Mouse (Mus musculus) macrophage (primary cell): ENCODE data around the gene Rnd2. TPM values are rescaled to one million over a fixed set of nuclear protein-coding genes. Genes with fewer than 3 reads are reported as not detected.

Experiments
- H3K27ac ChIP-seq: fragments of 350-480 bp; formaldehyde crosslinking; 2 replicates; pipeline ENCODE4 v1.9.0; 2021
- H3K36me3 ChIP-seq: fragments of 350-480 bp; formaldehyde crosslinking; 2 replicates; pipeline ENCODE4 v1.9.0; 2021; ENCODE audit errors: inconsistent target
- H3K4me3 ChIP-seq: fragments of 350-480 bp; formaldehyde crosslinking; 2 replicates; pipeline ENCODE4 v1.9.0; 2021; ENCODE audit errors: inconsistent target
- H3K79me2 ChIP-seq: fragments of 350-480 bp; formaldehyde crosslinking; 2 replicates; pipeline ENCODE4 v1.9.0; 2021; ENCODE audit errors: inconsistent target
- WGBS: methylation state at CpG from one replicate; pipeline ENCODE4 v1.1.7; 2026; ENCODE audit warnings: inconsistent platforms; ENCODE audit not compliant: missing documents; 5-methylcytosine and 5-hydroxymethylcytosine counted together
- polyA plus RNA-seq: library from polyadenylated mRNA; stranded (reverse); fragments of 250-400 nt; gene quantifications from 3 replicates; pipeline ENCODE4 v1.2.4, GENCODE M21; 2018; ENCODE audit warnings: inconsistent platforms
- total RNA-seq, 78 experiments: library from RNA; depleted of rRNA; stranded (reverse); fragments of 250-400 nt; gene quantifications; 1 replicate in 9 of 78; 2 replicates in 24 of 78; 3 replicates in 43 of 78; 4 replicates in 2 of 78; pipeline ENCODE4 v1.2.4; 2018; ENCODE audit warnings: inconsistent platforms in 56 of 78

Rnd2 gene
- total RNA-seq (2018; cell fraction: chromatin; rRNA removed) = 10 to 100 TPM in 1 of 26 experiments, 1 to 10 TPM in 25; 1.7 to 15.0 (median 3.8) TPM
- 1 to 10 TPM; 4.1 to 9.4 (median 6.7) TPM for total RNA-seq (2018; cell fraction: cytosol; rRNA removed)
- total RNA-seq (2018; cell fraction: nucleus; rRNA removed) = 10 to 100 TPM in 6 of 26 experiments, 1 to 10 TPM in 20; 2.7 to 21.5 (median 6.3) TPM
- 4.7 to 7.4 TPM (median 6.7 TPM) in 3 replicates for polyA plus RNA-seq

DNA sequence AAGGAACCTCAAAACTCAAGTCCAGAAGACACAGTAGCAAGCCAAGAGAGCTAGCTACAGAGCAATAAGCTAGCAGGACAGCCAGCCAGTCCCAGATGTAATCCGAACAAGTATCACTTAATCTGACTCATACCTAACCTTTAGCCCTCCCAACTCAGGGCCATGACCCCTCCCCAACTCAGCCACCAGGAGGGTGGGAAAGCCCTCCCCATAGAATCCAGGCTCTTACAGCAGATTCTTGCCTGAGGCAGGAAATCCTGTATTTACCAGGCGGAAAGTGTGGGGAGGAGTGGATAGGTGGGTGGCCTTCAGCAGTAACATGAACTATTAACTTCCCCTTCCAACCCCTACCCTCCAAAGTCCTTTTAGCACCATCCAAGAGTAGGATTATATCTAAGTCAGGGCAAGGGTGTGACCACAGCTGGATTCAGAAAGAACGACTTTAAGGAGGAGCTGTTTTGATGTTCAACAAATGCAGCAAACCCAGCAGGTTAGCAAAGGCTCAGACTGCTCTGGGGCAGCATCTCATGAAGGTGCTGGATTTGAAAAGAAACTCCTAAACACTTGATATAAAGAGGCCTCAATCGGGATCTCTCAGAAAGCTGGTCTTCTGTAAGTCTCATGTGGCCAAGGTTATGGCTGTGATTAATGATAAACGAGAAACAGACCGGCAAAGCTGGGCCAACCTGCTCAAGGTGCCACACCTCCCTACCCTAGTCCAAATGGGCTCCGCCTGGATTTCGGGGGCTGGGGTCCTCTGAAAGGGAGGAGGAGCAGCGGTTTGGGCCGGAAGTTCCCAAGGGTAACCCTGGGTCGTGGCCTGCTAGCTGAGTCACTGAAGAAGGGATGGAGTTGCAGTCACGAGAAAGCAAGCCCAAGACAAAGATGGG lies at the start of gene Rnd2:
Gene Rnd2, plus strand, starts transcription at position 789 of the 890 bp plus-strand sequence.
- 9% methylated on average over 11 of the region's 12 CpGs for WGBS
- H3K4me3 ChIP-seq = peak within 1 kb of the TSS; percentile 79
- H3K27ac ChIP-seq = peak within 1 kb of the TSS; percentile 88
- H3K36me3 ChIP-seq = peaks cover 29% of the 10 kb centered on the region
- H3K79me2 ChIP-seq = peaks cover 61% of the 10 kb centered on the region

DNA sequence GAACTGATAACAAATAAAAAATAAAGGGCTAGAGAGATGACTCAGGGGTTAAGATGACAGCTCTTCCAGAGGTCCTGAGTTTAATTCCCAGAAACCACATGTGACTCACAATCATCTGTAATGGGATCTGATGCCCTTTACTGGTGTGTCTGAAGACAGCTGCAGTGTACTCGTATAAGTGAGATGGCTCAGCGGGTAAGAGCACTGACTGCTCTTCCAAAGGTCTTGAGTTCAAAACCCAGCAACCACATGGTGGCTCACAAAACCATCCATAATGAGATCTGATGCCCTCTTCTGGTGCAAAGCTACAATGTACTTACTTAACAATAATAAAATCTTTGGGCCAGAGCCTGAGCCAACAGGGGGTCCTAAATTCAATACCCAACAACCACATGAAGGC lies 49.5 kb upstream of the Rnd2 start:
- H3K4me3 ChIP-seq = no peak overlapping the region
- H3K79me2 ChIP-seq = no peaks in the 10 kb centered on the region; the same call in 1 of the 2 replicates
- H3K27ac ChIP-seq = no peak overlapping the region
- 0 out of 2 replicates have a peak, but pooled peaks cover 15% of the 10 kb centered on the region for H3K36me3 ChIP-seq
- WGBS = 100% methylated on average over 2 of the region's 2 CpGs

GRCm38 (mm10) chr11:101416433-101417100 lies 48.2 kb upstream of the Rnd2 start:
- Histone ChIP-seq H3K36me3 (0 out of 2 replicates have a peak, but pooled peaks cover 7% of the 10 kb centered on the region), H3K4me3 (peak overlapping the region; percentile 78), H3K79me2 (no peaks in the 10 kb centered on the region; the same call in 1 of the 2 replicates), H3K27ac (peak overlapping the region; percentile 21; the same call in 1 of the 2 replicates)
- 3% methylated on average over 11 of the region's 11 CpGs for WGBS

- Histone ChIP-seq H3K4me3 (peak within 1 kb of the TSS; percentile 78), H3K36me3 (0 out of 2 replicates have a peak, but pooled peaks cover under 1% of the 10 kb centered on the region), H3K27ac (peak within 1 kb of the TSS; percentile 21; the same call in 1 of the 2 replicates), H3K79me2 (no peaks in the 10 kb centered on the region; the same call in 1 of the 2 replicates)
- 2% methylated on average over 39 of the region's 45 CpGs for WGBS
Observed at GRCm38 (mm10) chr11:101417101-101417855, 47.5 kb upstream of the Rnd2 start, which contains the start of gene Aarsd1. TSS of gene Aarsd1 (minus strand) at chr11:101417615.

DNA sequence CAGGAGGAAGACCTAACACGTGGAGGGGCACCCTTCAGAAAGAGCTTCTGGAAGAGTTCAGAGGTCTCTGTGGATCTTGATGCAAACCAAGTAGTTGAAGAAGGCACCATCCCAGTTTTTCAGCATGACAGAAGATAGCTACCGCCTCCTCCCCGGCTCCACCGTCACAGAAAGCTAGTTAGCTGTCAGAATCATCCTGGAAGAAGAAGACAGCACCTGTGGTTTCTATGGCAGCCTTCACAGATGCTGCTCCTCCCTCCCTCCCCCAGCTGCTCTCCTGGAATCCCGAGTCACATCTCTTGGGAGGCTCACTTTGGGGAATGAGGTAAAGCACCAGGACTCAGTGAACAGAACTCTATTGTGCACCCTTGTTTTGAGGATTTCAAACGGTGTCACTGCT lies 45.8 kb upstream of the Rnd2 start:
- WGBS = 86% methylated on average over 6 of the region's 6 CpGs
- Histone ChIP-seq H3K79me2 (no peaks in the 10 kb centered on the region; the same call in 1 of the 2 replicates), H3K36me3 (no peaks in the 10 kb centered on the region), H3K27ac (no peak overlapping the region), H3K4me3 (no peak overlapping the region)

DNA sequence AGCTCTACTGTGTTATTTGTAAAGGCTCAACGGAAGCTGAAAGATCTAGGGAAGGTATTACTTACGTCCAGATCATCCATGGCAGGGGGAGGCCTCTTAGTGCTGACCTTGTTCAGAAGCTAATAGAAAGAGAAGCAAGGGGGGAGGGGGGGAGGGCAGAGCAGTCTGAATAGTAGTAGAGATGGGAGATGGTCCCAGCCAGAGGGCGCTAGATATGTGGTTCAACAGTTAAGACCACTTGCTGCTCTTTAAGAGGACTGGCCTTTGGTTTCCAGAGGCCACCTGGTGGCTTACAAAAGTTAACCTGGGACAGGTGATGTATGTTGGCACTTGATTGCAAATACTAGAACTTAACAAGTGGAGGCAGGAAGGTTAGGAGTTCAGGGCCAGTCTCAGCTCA lies 45.2 kb upstream of the Rnd2 start:
- no peak overlapping the region for H3K4me3 ChIP-seq
- H3K36me3 ChIP-seq = no peaks in the 10 kb centered on the region
- no peak overlapping the region for H3K27ac ChIP-seq
- WGBS = 88% methylated on average over 3 of the region's 3 CpGs
- H3K79me2 ChIP-seq = no peaks in the 10 kb centered on the region; the same call in 1 of the 2 replicates

DNA sequence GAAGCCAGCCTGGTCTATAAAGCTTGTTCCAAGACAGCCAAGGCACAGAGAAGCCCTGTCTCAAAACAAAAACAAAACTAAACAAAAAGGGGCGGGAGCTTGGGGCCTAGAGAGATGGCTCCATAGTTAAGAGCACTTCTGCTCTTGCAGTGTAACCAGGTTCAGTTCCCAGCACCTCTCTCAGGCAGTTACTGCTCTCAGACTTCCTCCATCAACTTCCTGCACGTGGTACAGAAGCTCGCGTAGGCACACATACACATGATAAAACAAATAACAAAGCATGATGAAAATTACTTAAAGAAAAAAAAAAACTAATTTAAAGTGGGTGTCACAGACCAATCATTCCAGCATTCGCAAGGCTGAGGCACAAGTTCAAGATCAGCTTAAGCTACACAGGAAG lies 44.7 kb upstream of the Rnd2 start:
- Histone ChIP-seq H3K79me2 (no peaks in the 10 kb centered on the region; the same call in 1 of the 2 replicates), H3K27ac (no peak overlapping the region), H3K4me3 (no peak overlapping the region), H3K36me3 (no peaks in the 10 kb centered on the region)
- WGBS = 97% methylated on average over 3 of the region's 5 CpGs

DNA sequence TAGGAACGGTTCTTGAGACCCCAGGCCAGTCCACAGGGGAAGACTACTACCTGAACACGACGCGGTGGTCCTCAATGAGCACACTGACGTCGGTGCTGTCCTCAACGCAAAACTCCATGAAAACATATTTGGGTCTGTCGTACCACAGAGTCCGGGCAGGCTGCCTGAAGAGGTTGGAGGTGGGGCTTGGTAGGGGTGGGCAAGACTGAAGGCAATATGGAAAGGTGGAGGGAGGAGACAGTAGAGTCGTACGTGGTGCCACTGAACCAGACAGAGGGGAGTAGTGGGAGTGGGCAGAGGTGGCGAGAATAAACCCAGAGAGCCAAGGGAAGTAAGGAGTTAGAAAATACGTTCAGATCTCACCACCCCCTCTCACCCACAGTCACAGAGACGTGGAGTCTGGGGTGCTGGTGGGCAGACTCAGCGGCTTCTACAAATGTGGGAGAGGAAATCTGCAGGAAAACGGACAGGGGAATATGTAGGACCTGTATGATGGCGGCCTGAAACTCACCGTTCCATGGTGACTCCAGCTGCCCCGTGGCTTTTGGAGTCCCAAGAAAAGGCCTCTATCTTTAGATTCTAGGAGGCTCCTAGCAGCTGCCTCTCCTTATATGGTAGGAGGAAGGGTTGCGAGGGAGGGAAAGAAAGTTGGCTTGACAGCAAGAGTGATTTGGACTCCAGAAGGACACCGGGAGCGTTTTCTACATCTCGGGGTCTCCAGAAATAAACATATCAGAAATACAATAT lies 40.5 kb upstream of the Rnd2 start, which contains the start of gene Gm27029:
Gene Gm27029, minus strand, starts transcription at position 692 of the 747 bp plus-strand sequence.
- peak within 1 kb of the TSS; percentile 65 for H3K27ac ChIP-seq

DNA sequence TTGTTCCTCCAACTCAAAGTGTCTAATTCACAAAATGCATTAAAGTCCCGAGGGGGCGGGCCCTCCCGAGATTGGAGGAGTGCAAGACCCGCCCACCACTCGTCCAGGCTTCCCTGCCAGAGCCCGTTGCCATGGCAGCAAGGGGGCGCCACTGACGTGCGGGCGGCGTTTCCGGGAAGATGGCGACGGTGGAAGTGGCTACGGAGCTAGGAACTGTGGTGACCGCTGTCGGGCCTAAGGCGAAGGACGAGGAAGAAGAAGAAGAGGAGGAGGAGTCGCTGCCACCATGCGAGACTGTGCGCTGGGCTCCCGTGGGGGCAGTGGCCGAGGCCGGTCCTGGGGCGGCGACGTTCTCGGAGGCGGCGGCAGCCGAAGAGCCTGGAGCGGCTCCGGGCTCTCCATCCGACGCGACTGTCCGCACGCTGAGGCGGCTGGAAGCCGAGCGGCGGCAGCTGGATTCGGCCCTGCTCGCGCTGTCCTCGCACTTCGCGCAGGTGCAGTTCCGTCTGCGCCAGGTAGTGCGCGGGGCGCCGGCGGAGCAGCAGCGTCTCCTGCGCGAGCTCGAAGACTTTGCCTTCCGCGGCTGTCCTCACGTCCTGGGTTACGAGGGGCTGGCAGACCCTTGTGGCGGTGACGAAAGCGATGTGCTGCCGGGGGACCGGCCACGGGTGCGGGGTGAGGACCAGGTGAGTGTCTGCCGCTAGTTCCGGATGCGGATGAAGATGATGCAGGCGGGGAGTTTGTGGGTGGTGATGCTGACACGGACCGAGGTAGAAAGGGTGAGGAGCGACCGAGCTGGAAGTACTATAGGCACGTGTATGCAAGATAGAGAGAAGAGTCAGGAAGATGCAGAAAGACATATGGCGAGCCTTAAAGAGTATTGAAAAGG lies 39.6 kb upstream of the Rnd2 start, which contains the start of the genes Rundc1 and Ptges3l:
Gene Rundc1, plus strand, starts transcription at position 161 of the 889 bp plus-strand sequence.
Gene Ptges3l, minus strand, starts transcription at position 409 of the 889 bp plus-strand sequence.
- Histone ChIP-seq H3K4me3 (peak within 1 kb of the TSS; percentile 64), H3K27ac (peak within 1 kb of the TSS; percentile 65), H3K36me3 (peaks cover 12% of the 10 kb centered on the region), H3K79me2 (peaks cover 34% of the 10 kb centered on the region)
- WGBS = under 1% methylated on average over 79 of the region's 81 CpGs

More for the DNA sequence above, 40.5 kb upstream of the Rnd2 start, which contains the start of gene Gm27029:
- Histone ChIP-seq H3K36me3 (peaks cover 3% of the 10 kb centered on the region; the same call in 1 of the 2 replicates), H3K4me3 (peak within 1 kb of the TSS; percentile 64), H3K79me2 (peaks cover 34% of the 10 kb centered on the region)
- WGBS = 9% methylated on average over 23 of the region's 23 CpGs

- peaks cover 22% of the 10 kb centered on the region for H3K36me3 ChIP-seq
- no peak overlapping the region for H3K27ac ChIP-seq
- peaks cover 34% of the 10 kb centered on the region for H3K79me2 ChIP-seq
- 55% methylated on average over 8 of the region's 8 CpGs for WGBS
- peak overlapping the region; percentile 64; the same call in 1 of the 2 replicates for H3K4me3 ChIP-seq
Observed at GRCm38 (mm10) chr11:101426165-101426564, 38.6 kb upstream of the Rnd2 start.

DNA sequence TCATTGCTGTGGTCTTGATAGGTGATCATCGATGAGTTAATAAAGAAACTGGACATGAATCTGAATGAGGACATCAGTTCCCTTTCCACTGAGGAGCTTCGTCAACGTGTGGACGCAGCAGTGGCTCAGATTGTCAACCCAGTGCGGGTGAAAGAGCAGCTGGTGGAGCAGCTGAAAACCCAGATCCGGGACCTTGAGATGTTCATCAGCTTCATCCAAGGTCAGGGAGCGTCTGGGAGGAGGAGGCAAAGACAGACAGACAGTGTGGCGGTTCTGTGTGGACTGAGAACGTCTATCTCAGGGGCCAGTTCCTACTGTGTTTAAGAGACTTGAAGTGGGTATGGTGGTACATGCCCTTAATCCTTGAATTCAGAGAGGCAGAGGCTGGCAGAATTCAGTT lies 33.5 kb upstream of the Rnd2 start:
- peaks cover 24% of the 10 kb centered on the region; the same call in 1 of the 2 replicates for H3K79me2 ChIP-seq
- no peak overlapping the region for H3K4me3 ChIP-seq
- no peak overlapping the region for H3K27ac ChIP-seq
- WGBS = 98% methylated on average over 9 of the region's 9 CpGs
- peaks cover 53% of the 10 kb centered on the region for H3K36me3 ChIP-seq

DNA sequence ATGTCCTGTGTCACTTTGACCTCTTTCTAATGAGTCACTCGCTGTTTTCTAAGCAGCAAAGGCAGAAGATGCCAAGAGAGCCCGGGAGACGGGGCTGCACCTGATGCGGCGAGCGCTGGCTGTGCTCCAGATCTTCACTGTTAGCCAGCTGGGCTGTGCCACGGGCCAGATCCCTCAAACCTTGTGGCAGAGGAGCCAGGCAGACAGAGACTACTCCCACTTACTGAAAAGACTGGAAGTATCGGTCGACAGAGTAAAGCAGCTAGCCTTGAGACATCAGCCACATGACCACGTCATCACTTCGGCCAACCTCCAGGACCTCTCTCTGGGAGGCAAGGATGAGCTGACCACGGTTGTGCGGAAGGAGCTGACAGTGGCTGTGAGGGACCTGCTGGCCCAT lies 31.4 kb upstream of the Rnd2 start:
- Histone ChIP-seq H3K36me3 (peaks cover 53% of the 10 kb centered on the region), H3K27ac (no peak overlapping the region), H3K79me2 (peaks cover 4% of the 10 kb centered on the region; the same call in 1 of the 2 replicates), H3K4me3 (no peak overlapping the region)
- WGBS = 96% methylated on average over 13 of the region's 13 CpGs
